Mouse (Mus musculus) CH12.LX (cell line): ENCODE data around the gene Col8a1. TPM values are rescaled to one million over a fixed set of nuclear protein-coding genes. Genes with fewer than 3 reads are reported as not detected.

Source experiments
- DNase-seq: peaks from one replicate; pipeline ENCODE4 v3.0.0-alpha.2; 2013; ENCODE audit errors: extremely low read depth
- H3K27ac ChIP-seq: 2 replicates; pipeline ENCODE4 v1.5.1; 2012; ENCODE audit warnings: low read depth, mild to moderate bottlenecking, control low read depth, moderate library complexity; ENCODE audit not compliant: insufficient read depth
- H3K27me3 ChIP-seq: replicated peaks from 2 replicates; pipeline ENCODE3; 2012; ENCODE audit warnings: inconsistent platforms
- H3K36me3 ChIP-seq, 2 experiments: replicated peaks in 1 of 2; 2 replicates each; pipeline versions ENCODE3 to v1.6.1; 2012; ENCODE audit warnings: inconsistent platforms in 1 of 2, low read length in 1 of 2, mild to moderate bottlenecking in 1 of 2, mixed read lengths in 1 of 2, moderate library complexity in 1 of 2; ENCODE audit not compliant: control insufficient read depth in 1 of 2, insufficient read depth in 1 of 2
- H3K4me1 ChIP-seq, 2 experiments: 2 replicates each; pipeline ENCODE4 v1.6.1; 2012; ENCODE audit warnings: inconsistent platforms in 1 of 2, moderate library complexity in 1 of 2; ENCODE audit not compliant: insufficient read depth in 2 of 2, control insufficient read depth in 1 of 2
- H3K4me2 ChIP-seq: 2 replicates; pipeline ENCODE4 v1.6.1; 2012; ENCODE audit warnings: low read depth, mild to moderate bottlenecking, control low read depth; ENCODE audit not compliant: poor library complexity, insufficient read depth, severe bottlenecking
- H3K4me3 ChIP-seq, 3 experiments: fragments of 150-350 bp in 1 of 3; sonication (generic) in 1 of 3; replicated peaks in 1 of 3; 2 replicates each; pipeline versions ENCODE3 to v1.5.1; 2011 to 2012; ENCODE audit warnings: low read depth in 2 of 3, low read length in 2 of 3, mild to moderate bottlenecking in 2 of 3, moderate library complexity in 2 of 3, control low read depth in 1 of 3, improper control_type of control experiment in 1 of 3, inconsistent platforms in 1 of 3, mixed read lengths in 1 of 3; ENCODE audit not compliant: poor library complexity in 1 of 3
- H3K79me2 ChIP-seq: replicated peaks from 2 replicates; pipeline ENCODE4 v1.6.1; 2012; ENCODE audit warnings: mild to moderate bottlenecking, moderate library complexity; ENCODE audit not compliant: control insufficient read depth, poor library complexity, insufficient read depth, severe bottlenecking; ENCODE audit errors: extremely low read depth
- H3K9ac ChIP-seq: 2 replicates; pipeline ENCODE4 v1.6.1; 2012; ENCODE audit warnings: low read depth, mild to moderate bottlenecking, control low read depth, moderate library complexity; ENCODE audit not compliant: insufficient read depth
- H3K9me3 ChIP-seq: replicated peaks from 2 replicates; pipeline ENCODE3; 2012; ENCODE audit warnings: low read length, inconsistent platforms, mixed read lengths
- BHLHE40 ChIP-seq: IDR thresholded peaks from 2 replicates; pipeline ENCODE4 v1.6.1; 2011; ENCODE audit warnings: mild to moderate bottlenecking, low read depth, low read length, improper control_type of control experiment
- CTCF ChIP-seq, 2 experiments: IDR thresholded peaks in 1 of 2; conservative IDR thresholded peaks in 1 of 2; 2 replicates each; pipeline ENCODE4 v1.5.1; 2011 to 2012; ENCODE audit warnings: low read depth in 2 of 2, low read length in 2 of 2, improper control_type of control experiment in 1 of 2, inconsistent platforms in 1 of 2, mild to moderate bottlenecking in 1 of 2, moderate library complexity in 1 of 2
- E2F4 ChIP-seq: IDR thresholded peaks from 2 replicates; pipeline ENCODE4 v1.6.1; 2011; ENCODE audit warnings: low read depth, low read length, improper control_type of control experiment; ENCODE audit not compliant: insufficient replicate concordance
- ELF1 ChIP-seq: IDR thresholded peaks from 2 replicates; pipeline ENCODE4 v1.6.1; 2014; ENCODE audit warnings: low read depth, mild to moderate bottlenecking, inconsistent platforms, low read length, improper control_type of control experiment
- ETS1 ChIP-seq: conservative IDR thresholded peaks from 2 replicates; pipeline ENCODE4 v1.6.1; 2012; ENCODE audit warnings: low read depth, mild to moderate bottlenecking, inconsistent platforms, low read length, improper control_type of control experiment, moderate library complexity
- GABPA ChIP-seq: IDR thresholded peaks from 2 replicates; pipeline ENCODE4 v1.6.1; 2012; ENCODE audit warnings: low read depth, low read length, improper control_type of control experiment, inconsistent platforms; ENCODE audit not compliant: insufficient replicate concordance
- IRF4 ChIP-seq: IDR thresholded peaks from 2 replicates; pipeline ENCODE4 v1.6.1; 2014; ENCODE audit warnings: low read depth, mild to moderate bottlenecking, inconsistent platforms, low read length, improper control_type of control experiment
- JUN ChIP-seq: IDR thresholded peaks from 2 replicates; pipeline ENCODE4 v1.6.1; 2011; ENCODE audit warnings: low read depth, mild to moderate bottlenecking, low read length, improper control_type of control experiment, moderate library complexity; ENCODE audit not compliant: insufficient read depth
- JUND ChIP-seq: conservative IDR thresholded peaks from 2 replicates; pipeline ENCODE4 v1.6.1; 2011; ENCODE audit warnings: low read depth, low read length, improper control_type of control experiment
- KAT2A ChIP-seq: IDR thresholded peaks from 2 replicates; pipeline ENCODE4 v1.6.1; 2012; ENCODE audit warnings: low read length, improper control_type of control experiment, inconsistent platforms; ENCODE audit not compliant: insufficient replicate concordance
- MAFK ChIP-seq: IDR thresholded peaks from 2 replicates; pipeline ENCODE4 v1.6.1; 2011; ENCODE audit warnings: low read length, improper control_type of control experiment; ENCODE audit not compliant: insufficient replicate concordance
- MAZ ChIP-seq: IDR thresholded peaks from 2 replicates; pipeline ENCODE4 v1.6.1; 2012; ENCODE audit warnings: low read depth, mild to moderate bottlenecking, inconsistent platforms, low read length, improper control_type of control experiment, moderate library complexity
- MEF2A ChIP-seq: IDR thresholded peaks from 2 replicates; pipeline ENCODE4 v1.6.1; 2014; ENCODE audit warnings: low read depth, mild to moderate bottlenecking, inconsistent platforms, low read length, improper control_type of control experiment, borderline replicate concordance
- MXI1 ChIP-seq: IDR thresholded peaks from 2 replicates; pipeline ENCODE4 v1.6.1; 2011; ENCODE audit warnings: mild to moderate bottlenecking, low read depth, low read length, improper control_type of control experiment
- NELFE ChIP-seq: IDR thresholded peaks from 2 replicates; pipeline ENCODE4 v1.6.1; 2011; ENCODE audit warnings: low read depth, low read length, improper control_type of control experiment
- NRF1 ChIP-seq: IDR thresholded peaks from 2 replicates; pipeline ENCODE4 v1.6.1; 2014; ENCODE audit warnings: low read depth, mild to moderate bottlenecking, inconsistent platforms, low read length, improper control_type of control experiment, moderate library complexity
- PAX5 ChIP-seq: IDR thresholded peaks from 2 replicates; pipeline ENCODE4 v1.6.1; 2012; ENCODE audit warnings: low read length, inconsistent platforms, mixed read lengths
- POLR2AphosphoS2 ChIP-seq: IDR thresholded peaks from 2 replicates; pipeline ENCODE4 v1.6.1; 2011; ENCODE audit warnings: low read depth, low read length, improper control_type of control experiment
- RAD21 ChIP-seq: IDR thresholded peaks from 2 replicates; pipeline ENCODE4 v1.6.1; 2011; ENCODE audit warnings: low read depth, mild to moderate bottlenecking, low read length, improper control_type of control experiment, moderate library complexity
- RCOR1 ChIP-seq: conservative IDR thresholded peaks from 2 replicates; pipeline ENCODE4 v1.6.1; 2012; ENCODE audit warnings: low read depth, mild to moderate bottlenecking, inconsistent platforms, low read length, improper control_type of control experiment
- SMC3 ChIP-seq: IDR thresholded peaks from 2 replicates; pipeline ENCODE4 v1.6.1; 2011; ENCODE audit warnings: low read depth, low read length, improper control_type of control experiment
- TCF12 ChIP-seq: IDR thresholded peaks from 2 replicates; pipeline ENCODE4 v1.6.1; 2014; ENCODE audit warnings: low read depth, mild to moderate bottlenecking, inconsistent platforms, low read length, improper control_type of control experiment
- UBTF ChIP-seq: IDR thresholded peaks from 2 replicates; pipeline ENCODE4 v1.6.1; 2012; ENCODE audit warnings: low read depth, mild to moderate bottlenecking, inconsistent platforms, low read length, improper control_type of control experiment, moderate library complexity
- USF1 ChIP-seq: IDR thresholded peaks from 2 replicates; pipeline ENCODE4 v1.6.1; 2014; ENCODE audit warnings: low read depth, mild to moderate bottlenecking, inconsistent platforms, low read length, improper control_type of control experiment
- USF2 ChIP-seq: conservative IDR thresholded peaks from 2 replicates; pipeline ENCODE4 v1.6.1; 2011; ENCODE audit warnings: low read depth, low read length, improper control_type of control experiment
- ZC3H11A ChIP-seq: IDR thresholded peaks from 2 replicates; pipeline ENCODE4 v1.6.1; 2012; ENCODE audit warnings: low read depth, mild to moderate bottlenecking, inconsistent platforms, low read length, improper control_type of control experiment
- ZKSCAN1 ChIP-seq: IDR thresholded peaks from 2 replicates; pipeline ENCODE4 v1.6.1; 2012; ENCODE audit warnings: low read depth, inconsistent platforms, low read length, improper control_type of control experiment, borderline replicate concordance
- ZMIZ1 ChIP-seq: IDR thresholded peaks from 2 replicates; pipeline ENCODE4 v1.6.1; 2012; ENCODE audit warnings: low read depth, mild to moderate bottlenecking, inconsistent platforms, low read length, improper control_type of control experiment
- dilution Hi-C: fragments of 300-500 bp; cut with MboI; formaldehyde crosslinking; loops from 2 replicates; pipeline ENCODE4 v1.14.3; 2020; ENCODE audit warnings: low sequenced_read_pairs; ENCODE audit not compliant: extremely low pct_unique_long_range_greater_than_20kb, extremely low pct_ligation_motif_present
- in situ Hi-C: fragments of 300-500 bp; cut with MboI; formaldehyde crosslinking; loops from 3 replicates; pipeline ENCODE4 v1.14.3; 2019; ENCODE audit warnings: low sequenced_read_pairs, low pct_ligation_motif_present, low pct_unique_long_range_greater_than_20kb, mixed read lengths
- polyA plus RNA-seq: library from polyadenylated mRNA; unstranded; fragments of >175 nt; gene quantifications from 2 replicates; pipeline ENCODE4 v1.2.1, GENCODE M21; 2012; ENCODE audit warnings: low read depth; ENCODE audit not compliant: insufficient read length
- total RNA-seq, 2 experiments: library from RNA; depleted of rRNA; stranded (reverse); fragments of 300-350 nt in 1 of 2; fragments of >200 nt in 1 of 2; gene quantifications; 2 replicates each; pipeline ENCODE4 v1.2.3; 2012 to 2014

Col8a1 gene
- not detected in 2 replicates for total RNA-seq (2012; rRNA removed)
- not detected in 2 replicates for total RNA-seq (2014; rRNA removed)
- not detected in 2 replicates for polyA plus RNA-seq

GRCm38 (mm10) chr16:57754526-57755125 lies at the start of gene Col8a1:
TSS of gene Col8a1 (minus strand) at chr16:57754737.
- no peak for DNase-seq
- dilution Hi-C loops, result no loop called here
- Histone ChIP-seq H3K9me3 (no peaks in the 10 kb centered on the region), H3K27me3 (peaks cover 14% of the 10 kb centered on the region), H3K27ac (no peak within 1 kb of the TSS), H3K79me2 (no peaks in the 10 kb centered on the region), H3K4me3 (no peak within 1 kb of the TSS), H3K9ac (no peak within 1 kb of the TSS), H3K4me2 (no peak within 1 kb of the TSS), H3K36me3 (no peaks in the 10 kb centered on the region), H3K4me1 (peaks cover 3 to 36% of the 10 kb centered on the region in 2 experiments; a peak in 3 of 4 replicates)
- TF ChIP-seq NELFE, result no peak
- no peak for TF ChIP-seq NRF1
- no peak for TF ChIP-seq JUN
- TF ChIP-seq ZKSCAN1, result no peak
- no peak for TF ChIP-seq MEF2A
- TF ChIP-seq POLR2AphosphoS2, result no peak
- TF ChIP-seq ELF1, result no peak
- TF ChIP-seq KAT2A, result no peak
- TF ChIP-seq ETS1, result no peak
- TF ChIP-seq BHLHE40, result no peak
- no peak for TF ChIP-seq IRF4
- TF ChIP-seq UBTF, result no peak
- TF ChIP-seq PAX5, result no peak
- in situ Hi-C loops, result no loop called here

GRCm38 (mm10) chr16:57801886-57802285 lies 47.3 kb upstream of the Col8a1 start:
- no peak for DNase-seq
- dilution Hi-C loops (no loop called here), in situ Hi-C loops (no loop called here)
- Histone ChIP-seq H3K4me2 (no peak overlapping the region), H3K4me3 (no peak overlapping the region), H3K79me2 (no peaks in the 10 kb centered on the region), H3K27me3 (no peaks in the 10 kb centered on the region), H3K4me1 (no peaks in the 10 kb centered on the region), H3K9ac (no peak overlapping the region), H3K27ac (no peak overlapping the region), H3K36me3 (no peaks in the 10 kb centered on the region), H3K9me3 (no peaks in the 10 kb centered on the region)
- TF ChIP-seq TCF12, result no peak
- no peak for TF ChIP-seq MAFK
- no peak for TF ChIP-seq PAX5
- TF ChIP-seq USF2, result no peak
- no peak for TF ChIP-seq BHLHE40
- TF ChIP-seq JUN, result no peak
- TF ChIP-seq RCOR1, result no peak
- TF ChIP-seq GABPA, result no peak
- no peak for TF ChIP-seq SMC3
- no peak for TF ChIP-seq MXI1
- TF ChIP-seq MAZ, result no peak
- no peak for TF ChIP-seq USF1
- no peak for TF ChIP-seq JUND
- TF ChIP-seq ZC3H11A, result no peak
- no peak for TF ChIP-seq ZMIZ1
- no peak for TF ChIP-seq RAD21
- no peak for TF ChIP-seq CTCF (conservative IDR thresholded peaks at IDR 0.05 in 1 of 2, IDR thresholded peaks at IDR 0.05 in 1 of 2; ENCODE audit: low read depth in 2 of 2, low read length in 2 of 2)
- TF ChIP-seq IRF4, result no peak
- TF ChIP-seq E2F4, result no peak
